Mouse (Mus musculus): ENCODE measurements around the gene Rassf3. TPM values are rescaled to one million over a fixed set of nuclear protein-coding genes. Genes with fewer than 3 reads are reported as not detected.

The Rassf3 gene
- polyA plus RNA-seq, 1 experiment = 20.4 TPM

DNA sequence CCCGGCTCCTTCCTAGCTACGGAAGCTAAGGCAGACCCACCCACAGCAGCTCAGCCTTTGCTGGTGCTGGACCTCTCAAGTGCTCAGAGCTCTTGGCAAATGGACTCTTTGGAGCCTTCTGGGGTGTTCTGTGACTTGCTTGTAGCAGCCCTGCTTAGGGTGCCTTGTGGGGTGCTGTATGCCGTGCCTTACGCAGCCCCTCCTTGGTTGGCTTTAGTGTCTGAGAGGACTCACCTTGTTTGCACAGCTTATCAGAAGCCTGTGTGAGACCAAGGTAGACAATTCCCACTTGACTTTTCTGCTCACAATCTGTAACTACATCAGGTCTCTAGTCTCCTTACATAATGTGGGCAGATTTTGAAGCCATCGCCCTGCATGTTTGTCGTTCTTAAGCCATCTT is 90.5 kb downstream of the Rassf3 start:
- Histone ChIP-seq H3K27me3 (ENCODE audit: control insufficient read depth, insufficient read depth, low read length) (no peaks in the 10 kb centered on the region), H3K4me3 (ENCODE audit: extremely low read depth, insufficient read depth, insufficient read length) (no peak overlapping the region), H3K27ac (ENCODE audit: insufficient read depth, low read length) (no peak overlapping the region), H3K36me3 (ENCODE audit: control insufficient read depth, insufficient read depth, low read length) (peaks cover 60% of the 10 kb centered on the region), H3K4me1 (ENCODE audit: control insufficient read depth, insufficient read depth, insufficient read length) (no peaks in the 10 kb centered on the region)
- no peak for TF ChIP-seq POLR2A (IDR thresholded peaks at IDR 0.05; ENCODE audit: low read depth, low read length)
- no peak for TF ChIP-seq CTCF (IDR thresholded peaks at IDR 0.05; ENCODE audit: extremely low read depth, insufficient read depth, insufficient read length, insufficient replicate concordance)
- DNase-seq (ENCODE audit: low read depth in 1 of 2, low spot score in 2 of 2) = no peak
- 96% methylated on average over 6 of the region's 6 CpGs for WGBS

- Histone ChIP-seq H3K4me1 (ENCODE audit: control insufficient read depth, insufficient read depth, insufficient read length) (no peaks in the 10 kb centered on the region), H3K27me3 (ENCODE audit: control insufficient read depth, insufficient read depth, low read length) (no peaks in the 10 kb centered on the region), H3K36me3 (ENCODE audit: control insufficient read depth, insufficient read depth, low read length) (peaks cover 56% of the 10 kb centered on the region), H3K4me3 (ENCODE audit: extremely low read depth, insufficient read depth, insufficient read length) (no peak overlapping the region), H3K27ac (ENCODE audit: insufficient read depth, low read length) (no peak overlapping the region)
- 94% methylated on average over 13 of the region's 13 CpGs for WGBS
- no peak for TF ChIP-seq CTCF (IDR thresholded peaks at IDR 0.05; ENCODE audit: extremely low read depth, insufficient read depth, insufficient read length, insufficient replicate concordance)
- DNase-seq (ENCODE audit: low read depth in 1 of 2, low spot score in 2 of 2) = no peak
Measured at GRCm38 (mm10) chr10:121384710-121385109, 91.4 kb downstream of the Rassf3 start.

DNA sequence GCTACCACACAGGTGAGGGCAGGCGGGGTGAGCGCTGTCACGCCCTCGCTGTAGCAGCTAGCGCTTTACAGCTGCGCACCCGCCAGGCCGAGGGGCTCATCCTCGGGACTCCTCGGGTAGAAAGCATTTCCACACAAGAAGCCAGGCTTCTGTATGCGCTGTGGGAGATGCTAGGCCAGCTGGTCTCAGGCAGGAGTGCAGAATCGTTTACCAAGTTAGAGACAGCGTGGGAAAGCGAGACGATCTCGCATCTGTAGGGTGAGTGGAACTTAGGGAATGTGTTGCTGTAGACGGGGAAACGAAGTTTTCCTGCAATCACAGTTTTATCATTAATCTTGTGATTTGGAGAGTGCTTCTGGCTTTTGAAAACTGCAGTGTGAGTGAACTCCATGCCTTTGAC is 94.9 kb downstream of the Rassf3 start:
- Histone ChIP-seq H3K27ac (ENCODE audit: insufficient read depth, low read length) (no peak overlapping the region), H3K4me3 (ENCODE audit: extremely low read depth, insufficient read depth, insufficient read length) (no peak overlapping the region), H3K27me3 (ENCODE audit: control insufficient read depth, insufficient read depth, low read length) (no peaks in the 10 kb centered on the region), H3K36me3 (ENCODE audit: control insufficient read depth, insufficient read depth, low read length) (peaks cover 58% of the 10 kb centered on the region), H3K4me1 (ENCODE audit: control insufficient read depth, insufficient read depth, insufficient read length) (no peaks in the 10 kb centered on the region; the same call in 1 of the 2 replicates)
- DNase-seq (ENCODE audit: low read depth in 1 of 2, low spot score in 2 of 2) = no peak
- no peak for TF ChIP-seq CTCF (IDR thresholded peaks at IDR 0.05; ENCODE audit: extremely low read depth, insufficient read depth, insufficient read length, insufficient replicate concordance)
- TF ChIP-seq POLR2A (IDR thresholded peaks at IDR 0.05; ENCODE audit: low read depth, low read length) = no peak
- WGBS = 97% methylated on average over 18 of the region's 18 CpGs

DNA sequence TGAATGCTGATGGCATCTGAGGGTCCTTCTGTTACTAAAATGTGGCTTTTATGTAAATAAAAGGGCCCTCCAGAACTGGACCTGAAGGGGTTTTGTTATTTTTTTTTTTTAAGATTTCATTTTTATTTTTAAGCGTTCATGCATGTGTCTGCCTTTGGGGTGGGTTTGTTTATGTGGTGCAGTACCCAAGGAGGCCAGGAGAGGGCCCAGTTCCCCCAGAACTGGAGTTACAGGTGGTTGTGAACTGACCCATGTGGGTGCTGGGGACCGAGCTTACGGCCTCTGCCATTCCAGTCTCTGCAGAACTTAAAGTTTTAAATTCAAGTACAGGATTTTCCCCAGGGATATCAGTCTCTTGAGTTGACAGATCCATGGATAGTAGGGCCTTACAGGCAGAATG is 96.8 kb downstream of the Rassf3 start:
- no peak for DNase-seq (ENCODE audit: low read depth in 1 of 2, low spot score in 2 of 2)
- Histone ChIP-seq H3K27me3 (ENCODE audit: control insufficient read depth, insufficient read depth, low read length) (no peaks in the 10 kb centered on the region), H3K36me3 (ENCODE audit: control insufficient read depth, insufficient read depth, low read length) (peaks cover 48% of the 10 kb centered on the region), H3K27ac (ENCODE audit: insufficient read depth, low read length) (no peak overlapping the region), H3K4me1 (ENCODE audit: control insufficient read depth, insufficient read depth, insufficient read length) (peaks cover 11% of the 10 kb centered on the region; the same call in 1 of the 2 replicates), H3K4me3 (ENCODE audit: extremely low read depth, insufficient read depth, insufficient read length) (no peak overlapping the region)
- TF ChIP-seq CTCF (IDR thresholded peaks at IDR 0.05; ENCODE audit: extremely low read depth, insufficient read depth, insufficient read length, insufficient replicate concordance) (no peak), POLR2A (IDR thresholded peaks at IDR 0.05; ENCODE audit: low read depth, low read length) (no peak)
- WGBS = 95% methylated on average over 3 of the region's 3 CpGs

DNA sequence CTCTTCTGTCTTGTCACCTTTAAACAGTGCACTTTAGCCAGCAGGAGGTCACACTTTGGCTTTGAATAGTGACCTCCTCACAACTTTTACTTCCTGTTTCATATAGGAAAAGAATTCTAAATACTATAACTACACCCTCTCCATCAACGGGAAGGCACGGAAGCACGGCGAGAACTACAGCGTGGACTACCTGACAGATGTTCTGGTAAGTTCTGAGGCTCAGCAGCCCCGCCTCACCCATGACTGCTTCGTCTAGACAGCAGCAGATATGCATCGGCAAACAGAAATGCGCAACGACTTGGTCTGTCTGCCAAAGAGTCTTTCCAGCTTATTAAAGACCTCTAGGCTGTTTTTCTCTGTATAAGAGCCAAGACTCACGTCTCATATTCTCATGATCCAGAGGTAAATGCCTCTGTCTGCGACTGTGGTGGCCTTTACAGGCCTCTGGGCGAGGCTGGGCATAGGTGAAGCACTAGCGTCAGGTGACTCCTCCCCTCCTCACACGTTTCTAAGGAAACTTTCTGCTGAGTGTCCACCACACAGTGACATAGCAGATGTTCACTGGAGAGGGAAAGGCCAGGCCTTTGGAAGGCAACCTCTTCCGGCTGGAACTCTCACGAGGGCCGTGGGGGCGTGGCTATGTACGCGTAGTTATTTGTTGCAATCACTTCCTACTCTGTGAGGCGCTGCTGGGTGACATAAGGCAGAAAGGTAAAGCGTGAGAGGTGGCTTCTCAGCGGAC is 99.4 kb downstream of the Rassf3 start:
- TF ChIP-seq CTCF (IDR thresholded peaks at IDR 0.05; ENCODE audit: extremely low read depth, insufficient read depth, insufficient read length, insufficient replicate concordance) = no peak
- TF ChIP-seq POLR2A (IDR thresholded peaks at IDR 0.05; ENCODE audit: low read depth, low read length) = no peak
- DNase-seq (ENCODE audit: low read depth in 1 of 2, low spot score in 2 of 2) = no peak
- Histone ChIP-seq H3K27me3 (ENCODE audit: control insufficient read depth, insufficient read depth, low read length) (no peaks in the 10 kb centered on the region), H3K4me1 (ENCODE audit: control insufficient read depth, insufficient read depth, insufficient read length) (peaks cover 25% of the 10 kb centered on the region; the same call in 1 of the 2 replicates), H3K4me3 (ENCODE audit: extremely low read depth, insufficient read depth, insufficient read length) (no peak overlapping the region), H3K27ac (ENCODE audit: insufficient read depth, low read length) (peak overlapping the region; percentile 98), H3K36me3 (ENCODE audit: control insufficient read depth, insufficient read depth, low read length) (peaks cover 32% of the 10 kb centered on the region)
- WGBS = 72% methylated on average over 24 of the region's 24 CpGs

DNA sequence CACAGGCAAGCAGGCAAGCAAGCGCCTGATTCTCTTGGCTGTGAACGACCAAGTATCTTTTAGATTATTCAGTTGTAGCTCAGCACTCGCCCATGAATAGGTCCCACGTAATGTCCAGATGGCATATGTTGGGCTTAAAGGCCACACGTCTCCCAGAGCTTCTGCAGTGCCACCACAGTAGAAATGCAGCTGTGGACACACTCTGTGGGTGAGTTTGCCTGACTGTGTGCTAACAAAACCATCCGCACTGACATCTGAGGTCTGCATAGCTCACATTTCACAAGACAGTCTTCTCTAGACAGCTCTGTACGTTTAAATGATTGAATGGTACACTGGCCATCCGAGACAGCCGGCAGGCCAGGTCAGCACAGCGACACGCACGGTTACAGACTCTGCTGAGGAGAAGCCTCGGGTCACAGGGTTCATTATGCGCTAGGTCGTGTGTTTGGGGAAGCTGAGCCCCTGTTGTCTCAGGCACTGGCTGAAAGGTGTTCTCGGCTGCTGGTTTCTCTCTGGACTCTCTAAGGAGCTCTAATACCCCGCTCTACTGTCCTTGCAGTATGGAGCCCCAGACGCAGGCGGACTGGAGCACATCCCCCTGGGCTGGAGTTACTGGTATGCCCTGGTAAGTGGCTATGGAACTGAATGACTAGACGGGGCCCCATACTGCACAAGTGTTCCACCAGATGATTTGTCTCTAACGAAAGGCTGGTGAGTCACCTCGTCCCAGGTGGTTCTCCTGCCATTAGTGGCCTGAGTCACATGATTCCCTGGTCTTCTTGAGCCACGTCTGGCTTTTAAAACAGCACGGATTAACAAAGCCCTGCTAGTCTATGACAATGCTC is 100.3 kb downstream of the Rassf3 start:
- WGBS = 68% methylated on average over 24 of the region's 24 CpGs
- Histone ChIP-seq H3K27me3 (ENCODE audit: control insufficient read depth, insufficient read depth, low read length) (no peaks in the 10 kb centered on the region), H3K4me3 (ENCODE audit: extremely low read depth, insufficient read depth, insufficient read length) (no peak overlapping the region), H3K4me1 (ENCODE audit: control insufficient read depth, insufficient read depth, insufficient read length) (peaks cover 25% of the 10 kb centered on the region; the same call in 1 of the 2 replicates), H3K36me3 (ENCODE audit: control insufficient read depth, insufficient read depth, low read length) (peaks cover 28% of the 10 kb centered on the region), H3K27ac (ENCODE audit: insufficient read depth, low read length) (peak overlapping the region; percentile 98)
- no peak for TF ChIP-seq CTCF (IDR thresholded peaks at IDR 0.05; ENCODE audit: extremely low read depth, insufficient read depth, insufficient read length, insufficient replicate concordance)
- TF ChIP-seq POLR2A (IDR thresholded peaks at IDR 0.05; ENCODE audit: low read depth, low read length) = no peak
- peak in 1 of 2 experiments; percentile 32 for DNase-seq (ENCODE audit: low read depth in 1 of 2, low spot score in 2 of 2)
